Mouse (Mus musculus) layer of hippocampus, postnatal 14 days (tissue): ENCODE data around the gene Aldh3b2. TPM values are rescaled to one million over a fixed set of nuclear protein-coding genes. Genes with fewer than 3 reads are reported as not detected.

ENCODE experiments used
- DNase-seq, 2 experiments: peaks; one replicate each; pipeline ENCODE4 v3.0.0; 2021 to 2022; ENCODE audit warnings: low spot score in 2 of 2, mixed read lengths in 1 of 2
- total RNA-seq, 2 experiments: library from RNA; stranded (reverse); gene quantifications; 2 replicates each; pipeline ENCODE4 v1.2.3; 2021

The Aldh3b2 gene
- total RNA-seq, 2 experiments from 2014 or later, result 0.98 to 1.9 TPM

GRCm38 (mm10) chr19:3985261-3985681 lies 13.1 kb downstream of the Aldh3b2 start:
- no peak for DNase-seq

- no peak for DNase-seq
Observed at GRCm38 (mm10) chr19:3986334-3986733, 14.2 kb downstream of the Aldh3b2 start, which contains the start of gene Acy3. Gene Acy3, plus strand, starts transcription at chr19:3986570.

- no peak for DNase-seq
Observed at GRCm38 (mm10) chr19:3988066-3988465, 15.9 kb downstream of the Aldh3b2 start.

- no peak for DNase-seq
Observed at GRCm38 (mm10) chr19:3988750-3989149, 16.6 kb downstream of the Aldh3b2 start.

- no peak for DNase-seq
Observed at GRCm38 (mm10) chr19:3990804-3991203, 18.7 kb downstream of the Aldh3b2 start.

- DNase-seq, result no peak
Observed at GRCm38 (mm10) chr19:3991562-3991961, 19.4 kb downstream of the Aldh3b2 start.

- DNase-seq, result no peak
Observed at GRCm38 (mm10) chr19:3991966-3992365, 19.8 kb downstream of the Aldh3b2 start.

GRCm38 (mm10) chr19:3992416-3992815 lies 20.3 kb downstream of the Aldh3b2 start, which contains the start of gene Tbx10:
Gene Tbx10, plus strand, starts transcription at chr19:3992752.
- no peak for DNase-seq

GRCm38 (mm10) chr19:3994932-3995331 lies 22.8 kb downstream of the Aldh3b2 start:
- DNase-seq, result no peak

- DNase-seq, result no peak
Observed at GRCm38 (mm10) chr19:3995505-3995904, 23.4 kb downstream of the Aldh3b2 start.

GRCm38 (mm10) chr19:3996106-3996505 lies 24.0 kb downstream of the Aldh3b2 start:
- no peak for DNase-seq

GRCm38 (mm10) chr19:3996747-3997146 lies 24.6 kb downstream of the Aldh3b2 start:
- no peak for DNase-seq

- DNase-seq, result no peak
Observed at GRCm38 (mm10) chr19:3997231-3997630, 25.1 kb downstream of the Aldh3b2 start.

- DNase-seq, result no peak
Observed at GRCm38 (mm10) chr19:3998335-3998734, 26.2 kb downstream of the Aldh3b2 start.

GRCm38 (mm10) chr19:3999121-3999730 lies 27.1 kb downstream of the Aldh3b2 start:
- DNase-seq, result no peak

- peak; percentile 96 to 98 for DNase-seq
Observed at GRCm38 (mm10) chr19:4000119-4000900, 28.2 kb downstream of the Aldh3b2 start, which contains the start of the genes Nudt8 and Gm49405. Gene Nudt8, plus strand, starts transcription at chr19:4000580. Gene Gm49405, plus strand, starts transcription at chr19:4000626.

GRCm38 (mm10) chr19:4000949-4001525 lies 28.9 kb downstream of the Aldh3b2 start:
- DNase-seq, result no peak

GRCm38 (mm10) chr19:4001752-4002151 lies 29.6 kb downstream of the Aldh3b2 start:
- no peak for DNase-seq

- no peak for DNase-seq
Observed at GRCm38 (mm10) chr19:4003112-4003511, 31.0 kb downstream of the Aldh3b2 start, which contains the start of gene Doc2g. Gene Doc2g, plus strand, starts transcription at chr19:4003313.

- DNase-seq, result no peak
Observed at GRCm38 (mm10) chr19:4003641-4004040, 31.5 kb downstream of the Aldh3b2 start.

- DNase-seq, result no peak
Observed at GRCm38 (mm10) chr19:4004331-4004730, 32.2 kb downstream of the Aldh3b2 start.

- DNase-seq, result no peak
Observed at GRCm38 (mm10) chr19:4005091-4005490, 33.0 kb downstream of the Aldh3b2 start.
